Mouse (Mus musculus) frontal cortex, postnatal 14 days (tissue): Measurements from ENCODE around the gene Tmem210.

ENCODE experiments used
- DNase-seq, 2 experiments: peaks; one replicate each; pipeline ENCODE4 v3.0.0; 2022; ENCODE audit warnings: low spot score in 2 of 2

Tmem210 gene

GRCm38 (mm10) chr2:25264851-25265250 is 23.1 kb upstream of the Tmem210 start:
- no peak for DNase-seq

GRCm38 (mm10) chr2:25265897-25266656 is 21.9 kb upstream of the Tmem210 start:
- no peak for DNase-seq

GRCm38 (mm10) chr2:25266720-25267119 is 21.2 kb upstream of the Tmem210 start:
- DNase-seq: no peak

- DNase-seq: no peak
These were observed 20.7 kb upstream of the Tmem210 start for GRCm38 (mm10) chr2:25267241-25267640.

GRCm38 (mm10) chr2:25267746-25268309 is 20.1 kb upstream of the Tmem210 start:
- DNase-seq: no peak

GRCm38 (mm10) chr2:25271827-25272511 is 16.0 kb upstream of the Tmem210 start, which contains the start of the genes Ssna1 and Anapc2:
Gene Ssna1, minus strand, starts transcription at chr2:25272438.
Gene Anapc2, plus strand, starts transcription at chr2:25272478.
- peak; percentile 94 to 98 for DNase-seq

- no peak for DNase-seq
These were observed 15.4 kb upstream of the Tmem210 start for GRCm38 (mm10) chr2:25272515-25272914.

- no peak for DNase-seq
These were observed 14.9 kb upstream of the Tmem210 start for GRCm38 (mm10) chr2:25273010-25273409.

- DNase-seq: peak in 1 of 2 experiments; percentile 70
These were observed 8.7 kb upstream of the Tmem210 start for GRCm38 (mm10) chr2:25278928-25279882.

GRCm38 (mm10) chr2:25285551-25285950 is 2.4 kb upstream of the Tmem210 start:
- no peak for DNase-seq

- DNase-seq: no peak
These were observed 1.6 kb upstream of the Tmem210 start for GRCm38 (mm10) chr2:25286314-25286713.

- no peak for DNase-seq
These were observed 908 bp upstream of the Tmem210 start for GRCm38 (mm10) chr2:25286837-25287636.

- DNase-seq: no peak
These were observed 895 bp downstream of the Tmem210 start for GRCm38 (mm10) chr2:25288734-25289345.

- DNase-seq: no peak
These were observed 1.7 kb downstream of the Tmem210 start, which contains the start of gene Lrrc26 for GRCm38 (mm10) chr2:25289651-25290050. Gene Lrrc26, plus strand, starts transcription at chr2:25289915.

- peak in 1 of 2 experiments; percentile 60 for DNase-seq
These were observed 2.3 kb downstream of the Tmem210 start for GRCm38 (mm10) chr2:25290101-25290815.

- peak in 1 of 2 experiments; percentile 41 for DNase-seq
These were observed 2.8 kb downstream of the Tmem210 start for GRCm38 (mm10) chr2:25290816-25291130.

- DNase-seq: no peak
These were observed 3.5 kb downstream of the Tmem210 start for GRCm38 (mm10) chr2:25291184-25292053.

- DNase-seq: no peak
These were observed 4.2 kb downstream of the Tmem210 start for GRCm38 (mm10) chr2:25292054-25292544.
